Mouse (Mus musculus): ENCODE results near the gene Wasl. TPM values are rescaled to one million over a fixed set of nuclear protein-coding genes. Genes with fewer than 3 reads are reported as not detected.

Gene Wasl
- polyA plus RNA-seq, 1 experiment from 2014 or later = 37.1 TPM

DNA sequence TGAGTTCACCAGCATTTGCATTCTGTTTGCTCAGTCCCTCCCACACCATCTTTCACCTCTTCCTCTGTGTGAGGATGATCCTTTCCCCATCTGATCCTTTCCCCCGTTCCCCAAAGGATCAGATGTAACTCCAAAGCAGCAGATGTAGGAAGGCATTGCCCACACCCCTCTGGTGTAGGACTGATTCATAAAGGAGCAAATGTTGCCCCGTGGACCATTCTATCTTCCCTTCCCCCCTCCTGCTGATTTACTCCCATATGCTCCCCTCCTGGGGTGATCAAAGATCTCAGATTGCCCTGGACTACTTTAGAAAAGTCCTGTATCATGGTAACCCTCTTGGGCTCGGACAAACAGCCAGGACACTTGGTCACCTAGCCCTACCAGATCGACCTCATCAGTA is 64.1 kb downstream of the Wasl start:
- Histone ChIP-seq H3K9me3 (replicated peaks; ENCODE audit: control insufficient read depth, low read length) (no peaks in the 10 kb centered on the region), H3K27me3 (ENCODE audit: control insufficient read depth, insufficient read depth, low read length) (no peaks in the 10 kb centered on the region), H3K27ac (replicated peaks; ENCODE audit: low read depth, low read length) (no peak overlapping the region), H3K36me3 (replicated peaks; ENCODE audit: control insufficient read depth, insufficient read depth, low read depth, low read length) (no peaks in the 10 kb centered on the region), H3K9ac (replicated peaks; ENCODE audit: low read length) (no peak overlapping the region), H3K4me2 (ENCODE audit: low read depth, low read length) (no peak overlapping the region), H3K4me3 (ENCODE audit: low read depth, low read length) (no peak overlapping the region), H3K4me1 (ENCODE audit: control insufficient read depth, insufficient read depth, low read length) (no peaks in the 10 kb centered on the region)
- 78% methylated on average over 4 of the region's 4 CpGs for WGBS
- ATAC-seq (replicated peaks; ENCODE audit: insufficient number of reproducible peaks, low FRiP score, low TSS enrichment, low read depth) = no peak
- DNase-seq (ENCODE audit: low spot score) = no peak

- Histone ChIP-seq H3K36me3 (replicated peaks; ENCODE audit: control insufficient read depth, insufficient read depth, low read depth, low read length) (no peaks in the 10 kb centered on the region), H3K4me1 (ENCODE audit: control insufficient read depth, insufficient read depth, low read length) (no peaks in the 10 kb centered on the region), H3K27ac (replicated peaks; ENCODE audit: low read depth, low read length) (no peak overlapping the region), H3K9ac (replicated peaks; ENCODE audit: low read length) (no peak overlapping the region), H3K4me3 (ENCODE audit: low read depth, low read length) (no peak overlapping the region), H3K9me3 (replicated peaks; ENCODE audit: control insufficient read depth, low read length) (no peaks in the 10 kb centered on the region), H3K27me3 (ENCODE audit: control insufficient read depth, insufficient read depth, low read length) (no peaks in the 10 kb centered on the region), H3K4me2 (ENCODE audit: low read depth, low read length) (no peak overlapping the region)
- WGBS = 83% methylated on average over 6 of the region's 6 CpGs
- ATAC-seq (replicated peaks; ENCODE audit: insufficient number of reproducible peaks, low FRiP score, low TSS enrichment, low read depth) = no peak
- DNase-seq (ENCODE audit: low spot score) = no peak
Observed at GRCm38 (mm10) chr6:24600134-24600533, 64.7 kb downstream of the Wasl start.

- WGBS = 85% methylated on average over 5 of the region's 5 CpGs
- Histone ChIP-seq H3K27ac (replicated peaks; ENCODE audit: low read depth, low read length) (no peak overlapping the region), H3K4me2 (ENCODE audit: low read depth, low read length) (no peak overlapping the region), H3K9ac (replicated peaks; ENCODE audit: low read length) (no peak overlapping the region), H3K9me3 (replicated peaks; ENCODE audit: control insufficient read depth, low read length) (no peaks in the 10 kb centered on the region), H3K27me3 (ENCODE audit: control insufficient read depth, insufficient read depth, low read length) (no peaks in the 10 kb centered on the region), H3K4me1 (ENCODE audit: control insufficient read depth, insufficient read depth, low read length) (no peaks in the 10 kb centered on the region), H3K36me3 (replicated peaks; ENCODE audit: control insufficient read depth, insufficient read depth, low read depth, low read length) (no peaks in the 10 kb centered on the region), H3K4me3 (ENCODE audit: low read depth, low read length) (no peak overlapping the region)
- ATAC-seq (replicated peaks; ENCODE audit: insufficient number of reproducible peaks, low FRiP score, low TSS enrichment, low read depth) (no peak), DNase-seq (ENCODE audit: low spot score) (no peak)
Observed at GRCm38 (mm10) chr6:24599639-24600038, 65.2 kb downstream of the Wasl start.

DNA sequence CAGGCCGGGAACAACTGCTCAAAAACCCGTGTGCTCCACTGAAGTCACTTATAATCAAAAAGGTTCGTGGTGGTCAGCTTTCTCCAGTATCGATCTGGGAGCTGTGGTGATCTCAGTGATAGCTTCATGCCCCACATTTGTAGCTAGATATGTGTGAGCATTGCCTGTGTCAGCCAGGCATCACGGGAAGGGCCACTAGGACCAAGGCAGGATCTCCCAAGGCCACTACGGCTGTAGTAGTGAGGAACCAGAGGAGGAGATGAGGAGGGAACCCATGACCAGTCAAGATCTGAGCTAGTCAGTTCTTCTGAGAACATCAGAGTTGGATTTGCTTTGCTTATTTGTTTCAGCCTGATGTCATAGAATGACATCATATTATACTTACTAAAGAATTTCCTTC is 65.6 kb downstream of the Wasl start:
- Histone ChIP-seq H3K9ac (replicated peaks; ENCODE audit: low read length) (no peak overlapping the region), H3K27me3 (ENCODE audit: control insufficient read depth, insufficient read depth, low read length) (no peaks in the 10 kb centered on the region), H3K4me2 (ENCODE audit: low read depth, low read length) (no peak overlapping the region), H3K9me3 (replicated peaks; ENCODE audit: control insufficient read depth, low read length) (no peaks in the 10 kb centered on the region), H3K4me1 (ENCODE audit: control insufficient read depth, insufficient read depth, low read length) (no peaks in the 10 kb centered on the region), H3K4me3 (ENCODE audit: low read depth, low read length) (no peak overlapping the region), H3K27ac (replicated peaks; ENCODE audit: low read depth, low read length) (no peak overlapping the region), H3K36me3 (replicated peaks; ENCODE audit: control insufficient read depth, insufficient read depth, low read depth, low read length) (no peaks in the 10 kb centered on the region)
- 88% methylated on average over 6 of the region's 6 CpGs for WGBS
- no peak for ATAC-seq (replicated peaks; ENCODE audit: insufficient number of reproducible peaks, low FRiP score, low TSS enrichment, low read depth)
- no peak for DNase-seq (ENCODE audit: low spot score)

DNA sequence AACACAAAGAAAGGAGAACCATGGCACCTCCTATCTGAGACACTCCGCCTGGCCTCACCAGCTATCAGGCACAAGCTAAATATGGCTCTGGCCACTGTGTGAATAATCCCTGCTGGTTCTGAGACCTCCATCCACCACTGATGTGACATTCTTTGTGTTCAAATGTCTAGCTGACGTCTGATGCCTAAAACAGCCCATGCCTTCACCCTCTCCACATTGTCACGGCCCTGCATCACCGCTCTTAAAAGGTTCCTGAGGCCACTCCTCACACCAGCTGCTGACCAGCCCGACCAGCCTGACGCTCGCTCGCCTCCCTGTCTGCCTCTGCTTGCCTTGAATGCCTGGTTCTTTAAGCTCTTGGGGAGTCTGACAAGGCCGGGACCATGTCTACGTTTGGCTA is 67.3 kb downstream of the Wasl start, which contains the start of gene Lmod2:
Lmod2 (plus strand) TSS at position 263 of the 400 bp plus-strand sequence.
- DNase-seq (ENCODE audit: low spot score) = no peak
- Histone ChIP-seq H3K4me2 (ENCODE audit: low read depth, low read length) (no peak within 1 kb of the TSS), H3K9ac (replicated peaks; ENCODE audit: low read length) (no peak within 1 kb of the TSS), H3K4me3 (ENCODE audit: low read depth, low read length) (no peak within 1 kb of the TSS), H3K4me1 (ENCODE audit: control insufficient read depth, insufficient read depth, low read length) (no peaks in the 10 kb centered on the region), H3K36me3 (replicated peaks; ENCODE audit: control insufficient read depth, insufficient read depth, low read depth, low read length) (no peaks in the 10 kb centered on the region), H3K27ac (replicated peaks; ENCODE audit: low read depth, low read length) (no peak within 1 kb of the TSS), H3K27me3 (ENCODE audit: control insufficient read depth, insufficient read depth, low read length) (no peaks in the 10 kb centered on the region), H3K9me3 (replicated peaks; ENCODE audit: control insufficient read depth, low read length) (no peaks in the 10 kb centered on the region)
- no peak for ATAC-seq (replicated peaks; ENCODE audit: insufficient number of reproducible peaks, low FRiP score, low TSS enrichment, low read depth)
- WGBS = 67% methylated on average over 10 of the region's 10 CpGs

- Histone ChIP-seq H3K27me3 (ENCODE audit: control insufficient read depth, insufficient read depth, low read length) (no peaks in the 10 kb centered on the region), H3K4me3 (ENCODE audit: low read depth, low read length) (no peak overlapping the region), H3K4me1 (ENCODE audit: control insufficient read depth, insufficient read depth, low read length) (no peaks in the 10 kb centered on the region), H3K4me2 (ENCODE audit: low read depth, low read length) (no peak overlapping the region), H3K9ac (replicated peaks; ENCODE audit: low read length) (no peak overlapping the region), H3K36me3 (replicated peaks; ENCODE audit: control insufficient read depth, insufficient read depth, low read depth, low read length) (no peaks in the 10 kb centered on the region), H3K9me3 (replicated peaks; ENCODE audit: control insufficient read depth, low read length) (no peaks in the 10 kb centered on the region), H3K27ac (replicated peaks; ENCODE audit: low read depth, low read length) (no peak overlapping the region)
- WGBS = 38% methylated on average over 10 of the region's 10 CpGs
- ATAC-seq (replicated peaks; ENCODE audit: insufficient number of reproducible peaks, low FRiP score, low TSS enrichment, low read depth) (peak; percentile 85), DNase-seq (ENCODE audit: low spot score) (peak; percentile 63)
Observed at GRCm38 (mm10) chr6:24591525-24592218, 73.1 kb downstream of the Wasl start.

DNA sequence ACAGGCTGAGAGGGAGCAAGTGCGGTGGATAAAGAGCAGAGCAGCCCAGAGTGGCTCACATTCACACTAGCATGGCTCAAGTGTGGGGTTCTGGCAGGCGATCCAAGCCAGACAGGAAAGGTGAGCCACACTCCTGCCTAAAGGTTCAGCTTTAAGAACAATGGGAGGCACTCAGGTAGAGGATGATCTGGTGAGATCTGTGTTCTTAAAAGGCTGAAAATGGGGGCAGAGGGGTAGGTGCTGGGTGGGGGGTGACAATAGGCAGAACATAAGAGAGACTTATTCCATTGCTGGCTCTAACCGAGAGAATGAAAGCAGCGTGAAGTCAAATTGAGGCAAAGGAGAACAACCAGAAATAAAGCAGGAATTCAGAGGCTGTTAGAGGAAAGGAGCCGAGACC is 74.5 kb downstream of the Wasl start:
- Histone ChIP-seq H3K4me2 (ENCODE audit: low read depth, low read length) (no peak overlapping the region), H3K27me3 (ENCODE audit: control insufficient read depth, insufficient read depth, low read length) (no peaks in the 10 kb centered on the region), H3K27ac (replicated peaks; ENCODE audit: low read depth, low read length) (no peak overlapping the region), H3K9me3 (replicated peaks; ENCODE audit: control insufficient read depth, low read length) (no peaks in the 10 kb centered on the region), H3K36me3 (replicated peaks; ENCODE audit: control insufficient read depth, insufficient read depth, low read depth, low read length) (no peaks in the 10 kb centered on the region), H3K9ac (replicated peaks; ENCODE audit: low read length) (no peak overlapping the region), H3K4me1 (ENCODE audit: control insufficient read depth, insufficient read depth, low read length) (no peaks in the 10 kb centered on the region), H3K4me3 (ENCODE audit: low read depth, low read length) (no peak overlapping the region)
- 79% methylated on average over 5 of the region's 5 CpGs for WGBS
- no peak for DNase-seq (ENCODE audit: low spot score)
- no peak for ATAC-seq (replicated peaks; ENCODE audit: insufficient number of reproducible peaks, low FRiP score, low TSS enrichment, low read depth)

GRCm38 (mm10) chr6:24586885-24587284 is 77.9 kb downstream of the Wasl start:
- H3K9ac ChIP-seq (replicated peaks; ENCODE audit: low read length) = no peak overlapping the region
- H3K9me3 ChIP-seq (replicated peaks; ENCODE audit: control insufficient read depth, low read length) = no peaks in the 10 kb centered on the region
- H3K4me3 ChIP-seq (ENCODE audit: low read depth, low read length) = no peak overlapping the region
- H3K4me1 ChIP-seq (ENCODE audit: control insufficient read depth, insufficient read depth, low read length) = no peaks in the 10 kb centered on the region
- ATAC-seq (replicated peaks; ENCODE audit: insufficient number of reproducible peaks, low FRiP score, low TSS enrichment, low read depth) (no peak), DNase-seq (ENCODE audit: low spot score) (peak; percentile 28)
- 28% methylated on average over 3 of the region's 3 CpGs for WGBS
- no peak overlapping the region for H3K4me2 ChIP-seq (ENCODE audit: low read depth, low read length)
- H3K27me3 ChIP-seq (ENCODE audit: control insufficient read depth, insufficient read depth, low read length) = no peaks in the 10 kb centered on the region
- H3K27ac ChIP-seq (replicated peaks; ENCODE audit: low read depth, low read length) = no peak overlapping the region
- no peaks in the 10 kb centered on the region for H3K36me3 ChIP-seq (replicated peaks; ENCODE audit: control insufficient read depth, insufficient read depth, low read depth, low read length)
